Mouse (Mus musculus): ENCODE data around the gene Sall2. TPM values are rescaled to one million over a fixed set of nuclear protein-coding genes. Genes with fewer than 3 reads are reported as not detected.

Sall2 gene
- polyA plus RNA-seq, 1 experiment from 2014 or later: 2.4 TPM

- ATAC-seq: peak; percentile 99
- H3K4me2 ChIP-seq (replicated peaks; ENCODE audit: low read depth): peak within 1 kb of the TSS; percentile 72
- peak within 1 kb of the TSS; percentile 91 for H3K9ac ChIP-seq (ENCODE audit: low read depth, low read length)
- peak within 1 kb of the TSS; percentile 94 for H3K4me3 ChIP-seq (ENCODE audit: low read depth, low read length)
- TF ChIP-seq CTCF (IDR thresholded peaks at IDR 0.05; ENCODE audit: low read depth): peak; percentile 100
- H3K4me1 ChIP-seq (replicated peaks; ENCODE audit: control insufficient read depth, insufficient read depth, low read length): 0 out of 2 replicates have a peak, but pooled peaks cover 2% of the 10 kb centered on the region
- WGBS: 1% methylated on average over 65 of the region's 66 CpGs
- no peaks in the 10 kb centered on the region for H3K27me3 ChIP-seq (replicated peaks; ENCODE audit: control insufficient read depth, insufficient read depth, low read length)
- H3K9me3 ChIP-seq (ENCODE audit: control insufficient read depth): no peaks in the 10 kb centered on the region
- peak within 1 kb of the TSS; percentile 95 for H3K27ac ChIP-seq (ENCODE audit: low read depth, low read length)
- peaks cover 7% of the 10 kb centered on the region; the same call in 1 of the 2 replicates for H3K36me3 ChIP-seq (ENCODE audit: control insufficient read depth, insufficient read depth)
Measured at GRCm38 (mm10) chr14:52278932-52279746, 49.4 kb downstream of the Sall2 start, which contains the start of the genes Tox4 and Rab2b. TSS of gene Tox4 (plus strand) at chr14:52279146. TSS of gene Rab2b (minus strand) at chr14:52279545.

DNA sequence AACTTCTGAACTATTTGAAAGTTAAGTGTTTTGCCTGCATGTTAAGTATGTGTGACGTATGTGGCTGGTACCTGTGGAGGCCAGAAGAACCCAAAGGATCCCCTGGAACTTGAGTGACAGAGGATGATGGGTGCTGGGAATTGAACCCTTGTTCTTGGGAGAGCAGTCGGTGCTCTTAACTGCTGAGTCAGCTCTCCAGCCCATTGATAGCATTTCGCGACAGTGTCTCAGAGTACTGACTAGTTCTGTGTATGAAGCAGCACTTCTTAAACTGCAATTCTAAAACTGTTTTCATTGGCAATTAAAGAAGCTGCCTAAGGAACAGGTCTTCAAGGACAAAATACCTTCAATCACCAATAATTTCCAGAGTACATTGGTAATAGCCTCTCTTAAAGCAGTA lies 51.4 kb downstream of the Sall2 start:
- no peaks in the 10 kb centered on the region for H3K9me3 ChIP-seq (ENCODE audit: control insufficient read depth)
- 84% methylated on average over 4 of the region's 4 CpGs for WGBS
- no peak overlapping the region for H3K4me2 ChIP-seq (replicated peaks; ENCODE audit: low read depth)
- no peak for ATAC-seq
- no peak overlapping the region for H3K4me3 ChIP-seq (ENCODE audit: low read depth, low read length)
- H3K27me3 ChIP-seq (replicated peaks; ENCODE audit: control insufficient read depth, insufficient read depth, low read length): no peaks in the 10 kb centered on the region
- TF ChIP-seq CTCF (IDR thresholded peaks at IDR 0.05; ENCODE audit: low read depth): no peak
- peaks cover 6% of the 10 kb centered on the region; the same call in 1 of the 2 replicates for H3K36me3 ChIP-seq (ENCODE audit: control insufficient read depth, insufficient read depth)
- no peak overlapping the region for H3K9ac ChIP-seq (ENCODE audit: low read depth, low read length)
- no peak overlapping the region for H3K27ac ChIP-seq (ENCODE audit: low read depth, low read length)
- 0 out of 2 replicates have a peak, but pooled peaks cover 2% of the 10 kb centered on the region for H3K4me1 ChIP-seq (replicated peaks; ENCODE audit: control insufficient read depth, insufficient read depth, low read length)

DNA sequence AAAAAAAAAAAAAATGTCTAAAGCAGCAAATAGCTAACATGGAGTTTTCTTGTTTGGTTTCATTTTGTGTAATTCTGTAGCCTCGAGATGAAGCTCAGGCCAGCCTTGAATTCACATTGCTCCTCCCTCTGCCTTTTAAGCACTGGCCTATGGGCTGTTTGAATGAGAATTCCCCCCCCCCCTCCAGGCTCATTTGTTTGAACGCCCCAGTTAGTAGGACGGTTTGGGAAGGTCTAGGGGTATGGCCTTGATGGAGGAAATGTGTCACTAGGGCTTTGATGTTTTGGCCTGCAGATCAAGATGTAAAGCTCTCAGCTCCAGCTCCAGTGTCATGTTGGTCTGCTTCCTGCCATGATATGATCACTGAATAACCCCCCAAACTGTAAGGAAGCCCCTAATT lies 55.8 kb downstream of the Sall2 start:
- H3K4me1 ChIP-seq (replicated peaks; ENCODE audit: control insufficient read depth, insufficient read depth, low read length): no peaks in the 10 kb centered on the region
- H3K9me3 ChIP-seq (ENCODE audit: control insufficient read depth): no peaks in the 10 kb centered on the region
- 74% methylated on average over 3 of the region's 3 CpGs for WGBS
- no peak for ATAC-seq
- H3K36me3 ChIP-seq (ENCODE audit: control insufficient read depth, insufficient read depth): peaks cover 18% of the 10 kb centered on the region
- no peak overlapping the region for H3K27ac ChIP-seq (ENCODE audit: low read depth, low read length)
- no peaks in the 10 kb centered on the region for H3K27me3 ChIP-seq (replicated peaks; ENCODE audit: control insufficient read depth, insufficient read depth, low read length)
- TF ChIP-seq CTCF (IDR thresholded peaks at IDR 0.05; ENCODE audit: low read depth): no peak
- no peak overlapping the region for H3K4me3 ChIP-seq (ENCODE audit: low read depth, low read length)
- H3K4me2 ChIP-seq (replicated peaks; ENCODE audit: low read depth): no peak overlapping the region
- no peak overlapping the region for H3K9ac ChIP-seq (ENCODE audit: low read depth, low read length)

Other genes with a start within 250 kb of the Sall2 start
- 153 and 163 TPM in 2 replicates for gene Hnrnpc, start 224.7 kb downstream of the Sall2 start, polyA plus RNA-seq (2015; fragmentation: Nextera tagmentation; extraction: Ambion mirVana)
- 23.2 and 24.4 TPM in 2 replicates for gene Rpgrip1, start 218.1 kb downstream of the Sall2 start, polyA plus RNA-seq (2015; fragmentation: Nextera tagmentation; extraction: Ambion mirVana)
- gene Supt16, start 131.3 kb downstream of the Sall2 start, polyA plus RNA-seq (2015; fragmentation: Nextera tagmentation; extraction: Ambion mirVana): 16.6 and 17.1 TPM in 2 replicates
- 15.7 and 17.4 TPM in 2 replicates for gene Chd8, start 71.0 kb downstream of the Sall2 start, polyA plus RNA-seq (2015; fragmentation: Nextera tagmentation; extraction: Ambion mirVana)
- gene Tox4, start 49.6 kb downstream of the Sall2 start, polyA plus RNA-seq (2015; fragmentation: Nextera tagmentation; extraction: Ambion mirVana): 20.8 and 21.7 TPM in 2 replicates
- 6.8 and 7.8 TPM in 2 replicates for gene Rab2b, start 49.2 kb downstream of the Sall2 start, polyA plus RNA-seq (2015; fragmentation: Nextera tagmentation; extraction: Ambion mirVana)
- 9.2 and 11.8 TPM in 2 replicates for gene Mettl3, start 23.6 kb downstream of the Sall2 start, polyA plus RNA-seq (2015; fragmentation: Nextera tagmentation; extraction: Ambion mirVana)
- gene Olfr1513, start 27.6 kb upstream of the Sall2 start, polyA plus RNA-seq (2015; fragmentation: Nextera tagmentation; extraction: Ambion mirVana): not detected in 2 replicates
- not detected in 2 replicates for gene Olfr1512, start 50.4 kb upstream of the Sall2 start, polyA plus RNA-seq (2015; fragmentation: Nextera tagmentation; extraction: Ambion mirVana)
- gene Olfr1511, start 68.6 kb upstream of the Sall2 start, polyA plus RNA-seq (2015; fragmentation: Nextera tagmentation; extraction: Ambion mirVana): not detected in 2 replicates
- gene Olfr1510, start 85.6 kb upstream of the Sall2 start, polyA plus RNA-seq (2015; fragmentation: Nextera tagmentation; extraction: Ambion mirVana): not detected in 2 replicates
- gene Olfr1509, start 114.2 kb upstream of the Sall2 start, polyA plus RNA-seq (2015; fragmentation: Nextera tagmentation; extraction: Ambion mirVana): not detected in 2 replicates
- not detected in 2 replicates for gene Olfr1508, start 138.7 kb upstream of the Sall2 start, polyA plus RNA-seq (2015; fragmentation: Nextera tagmentation; extraction: Ambion mirVana)
- not detected in 2 replicates for gene Olfr1507, start 167.0 kb upstream of the Sall2 start, polyA plus RNA-seq (2015; fragmentation: Nextera tagmentation; extraction: Ambion mirVana)